Mouse (Mus musculus): ENCODE measurements at regions not wholly inside any gene's neighbourhood (a gene's known extent, or its start where the extent isn't known, plus 50 kb on each side); places are given as distances from the start of the nearest gene placed in this dataset.

DNA sequence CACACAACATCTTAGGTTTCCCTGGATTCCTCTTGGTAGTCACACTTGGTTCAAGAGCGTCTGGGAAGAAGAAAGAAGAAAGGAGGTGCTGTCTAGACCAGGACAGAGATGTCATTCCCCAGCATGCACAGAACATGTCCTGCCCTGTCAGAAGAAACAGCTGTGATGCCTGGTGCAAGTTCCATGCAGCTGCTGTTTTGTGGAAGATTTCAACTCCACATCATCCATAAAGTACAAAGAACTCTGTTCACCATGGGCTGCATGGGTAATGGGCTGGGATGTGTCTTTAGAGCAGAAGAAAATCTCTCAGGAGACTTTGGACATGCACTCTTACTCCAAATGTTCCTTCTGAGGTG lies 262.8 kb downstream of the Gm11361 start:
- no peak for DNase-seq (ENCODE audit: low spot score)

GRCm38 (mm10) chr13:28519383-28520126 lies 262.2 kb downstream of the Gm11361 start:
- DNase-seq (ENCODE audit: low spot score) = no peak

GRCm38 (mm10) chr13:28517161-28517560 lies 259.8 kb downstream of the Gm11361 start:
- no peak for DNase-seq (ENCODE audit: low spot score)

DNA sequence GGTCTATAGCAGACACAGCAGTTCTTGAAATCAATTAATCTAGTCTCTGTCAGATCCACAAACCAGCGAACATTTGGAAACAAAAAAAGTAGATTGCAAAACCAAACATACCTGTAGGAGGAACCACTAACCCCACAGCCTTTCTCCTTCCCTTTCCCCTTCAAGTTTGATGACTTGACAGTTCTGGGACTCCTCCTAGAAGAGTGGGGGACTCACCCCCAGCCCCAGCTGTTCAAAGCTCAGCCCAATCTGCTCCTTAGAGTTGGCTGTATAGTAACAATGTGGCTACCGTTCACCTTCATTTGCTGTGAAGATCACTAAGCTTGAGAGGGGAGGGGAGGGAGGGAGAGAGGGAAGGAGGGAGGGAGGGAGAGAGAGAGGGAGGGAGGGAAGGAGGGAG lies 259.3 kb downstream of the Gm11361 start:
- no peak for DNase-seq (ENCODE audit: low spot score)

DNA sequence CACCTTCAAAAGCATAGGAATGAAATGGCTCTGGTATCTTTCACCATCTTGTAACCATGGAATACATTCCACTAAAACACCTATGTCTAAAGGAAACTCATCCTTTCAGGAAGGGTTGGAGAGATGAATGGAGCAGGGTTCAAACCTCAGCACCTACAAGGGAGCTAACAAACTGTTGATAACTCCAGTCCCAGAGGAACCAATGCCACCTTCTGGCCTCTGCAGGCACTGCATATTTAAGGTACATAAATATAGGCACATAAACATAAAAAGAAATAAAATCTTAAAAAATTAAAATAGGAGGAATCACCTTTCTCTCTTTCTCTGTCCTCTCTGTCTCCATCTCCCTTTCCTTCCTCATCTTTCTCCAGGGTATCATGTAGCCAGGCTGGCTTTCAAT lies 256.9 kb downstream of the Gm11361 start:
- no peak for DNase-seq (ENCODE audit: low spot score)

DNA sequence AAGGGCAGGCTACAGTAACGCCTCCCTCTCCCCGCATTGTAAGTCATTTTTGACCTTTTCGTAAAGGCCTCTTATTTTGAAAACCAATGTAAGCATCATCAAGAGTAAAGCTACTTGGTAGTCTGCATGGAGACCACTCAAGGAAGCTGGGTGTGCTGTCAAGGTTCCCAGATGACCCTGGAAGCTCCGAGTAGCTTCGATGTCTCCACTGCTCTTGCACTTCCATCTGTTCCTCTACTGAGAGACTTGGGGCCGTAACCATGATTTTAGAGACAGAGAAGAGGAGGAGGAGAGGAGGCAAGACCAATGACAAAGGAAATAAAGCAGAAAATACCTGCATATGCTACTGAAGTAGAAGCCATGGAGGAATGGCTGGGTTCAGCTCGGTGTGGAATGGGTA lies 256.0 kb downstream of the Gm11361 start:
- no peak for DNase-seq (ENCODE audit: low spot score)

DNA sequence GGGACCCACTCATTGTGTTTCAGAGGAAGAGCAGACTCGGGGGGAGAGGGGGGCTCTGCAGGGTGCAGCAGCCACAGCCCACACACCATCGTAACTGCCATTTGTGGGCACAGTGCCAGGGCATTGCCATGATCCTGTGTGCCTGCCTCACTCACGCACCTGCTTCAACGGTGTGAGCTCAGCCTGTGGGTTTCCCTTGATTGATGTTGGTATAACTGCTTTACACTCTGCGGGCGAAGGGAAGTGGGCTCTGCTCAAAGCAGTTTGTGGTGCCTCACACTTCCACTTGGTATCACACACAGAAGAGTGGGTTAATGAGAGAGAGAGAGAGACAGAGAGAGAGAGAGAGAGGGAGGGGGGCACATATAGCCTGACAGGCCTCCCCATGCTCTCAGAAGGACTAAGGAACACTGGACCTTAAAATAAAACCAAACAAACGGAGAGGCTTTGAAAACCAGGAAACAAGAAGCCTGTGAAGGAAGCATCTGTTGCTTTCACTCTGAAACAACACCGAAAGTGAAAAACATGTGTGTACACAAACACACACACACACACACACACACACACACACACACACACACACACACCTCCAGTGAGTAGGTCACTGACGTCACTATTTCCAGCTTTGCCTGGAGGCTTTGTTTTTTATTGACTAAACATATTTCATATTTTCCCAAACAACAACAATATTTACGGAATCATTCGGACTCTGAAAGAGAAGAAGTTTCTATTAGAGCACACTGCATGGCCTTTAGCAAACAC lies 255.4 kb downstream of the Gm11361 start:
- DNase-seq (ENCODE audit: low spot score) = no peak

GRCm38 (mm10) chr13:28508184-28508583 lies 250.9 kb downstream of the Gm11361 start:
- no peak for DNase-seq (ENCODE audit: low spot score)

- DNase-seq (ENCODE audit: low spot score) = no peak
Measured at GRCm38 (mm10) chr13:28507783-28508182, 250.5 kb downstream of the Gm11361 start.

- no peak for DNase-seq (ENCODE audit: low spot score)
Measured at GRCm38 (mm10) chr13:28504340-28504739, 247.0 kb downstream of the Gm11361 start.

- DNase-seq (ENCODE audit: low spot score) = no peak
Measured at GRCm38 (mm10) chr13:28502171-28502570, 244.8 kb downstream of the Gm11361 start.

- no peak for DNase-seq (ENCODE audit: low spot score)
Measured at GRCm38 (mm10) chr13:28500697-28501096, 243.4 kb downstream of the Gm11361 start.

DNA sequence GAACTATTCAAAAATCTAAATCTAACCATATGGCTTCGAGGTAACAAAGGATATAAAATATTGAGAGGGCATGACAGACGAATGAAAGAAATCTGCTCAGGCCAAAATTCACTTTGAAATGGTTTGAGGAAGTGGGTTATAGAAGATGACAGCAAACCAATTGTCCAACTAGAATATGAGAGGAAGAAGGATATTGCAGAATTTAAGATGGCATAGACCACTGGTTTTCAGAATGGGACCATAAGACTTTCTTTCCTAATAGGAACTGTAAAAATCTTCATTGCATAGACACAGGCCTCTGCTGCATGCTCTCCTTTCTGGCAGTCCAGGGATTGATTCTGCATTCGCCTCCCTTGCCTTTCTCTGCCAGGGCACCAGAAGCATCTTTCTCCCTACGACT lies 240.2 kb downstream of the Gm11361 start:
- DNase-seq (ENCODE audit: low spot score) = no peak

- no peak for DNase-seq (ENCODE audit: low spot score)
Measured at GRCm38 (mm10) chr13:28492015-28492414, 234.7 kb downstream of the Gm11361 start.

GRCm38 (mm10) chr13:28483727-28484126 lies 226.4 kb downstream of the Gm11361 start:
- no peak for DNase-seq (ENCODE audit: low spot score)

- no peak for DNase-seq (ENCODE audit: low spot score)
Measured at GRCm38 (mm10) chr13:28481224-28481965, 224.1 kb downstream of the Gm11361 start.

DNA sequence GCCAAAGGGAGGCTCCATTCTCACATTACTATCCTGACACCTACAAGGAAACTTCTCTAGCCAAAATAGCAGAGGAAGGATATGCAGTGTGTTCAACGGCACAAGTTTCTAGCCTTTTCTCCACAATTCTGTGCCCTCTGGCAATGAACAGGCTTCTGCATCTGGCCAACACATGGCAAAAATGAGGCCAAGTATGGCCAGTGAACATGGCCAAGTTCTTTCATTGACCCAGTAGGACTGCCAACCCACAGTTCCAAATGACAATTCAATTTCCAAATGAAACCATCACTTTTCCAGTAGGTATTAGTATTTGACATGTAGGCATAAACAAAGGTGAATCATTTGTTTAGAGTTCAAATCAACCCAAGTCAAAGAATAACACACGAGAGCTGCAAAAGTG lies 208.8 kb downstream of the Gm11361 start:
- DNase-seq (ENCODE audit: low spot score) = no peak

- no peak for DNase-seq (ENCODE audit: low spot score)
Measured at GRCm38 (mm10) chr13:28465187-28465880, 208.0 kb downstream of the Gm11361 start.

GRCm38 (mm10) chr13:28461281-28461680 lies 204.0 kb downstream of the Gm11361 start:
- DNase-seq (ENCODE audit: low spot score) = no peak

GRCm38 (mm10) chr13:28457403-28457802 lies 200.1 kb downstream of the Gm11361 start:
- no peak for DNase-seq (ENCODE audit: low spot score)

- DNase-seq (ENCODE audit: low spot score) = no peak
Measured at GRCm38 (mm10) chr13:28455878-28456277, 198.6 kb downstream of the Gm11361 start.

DNA sequence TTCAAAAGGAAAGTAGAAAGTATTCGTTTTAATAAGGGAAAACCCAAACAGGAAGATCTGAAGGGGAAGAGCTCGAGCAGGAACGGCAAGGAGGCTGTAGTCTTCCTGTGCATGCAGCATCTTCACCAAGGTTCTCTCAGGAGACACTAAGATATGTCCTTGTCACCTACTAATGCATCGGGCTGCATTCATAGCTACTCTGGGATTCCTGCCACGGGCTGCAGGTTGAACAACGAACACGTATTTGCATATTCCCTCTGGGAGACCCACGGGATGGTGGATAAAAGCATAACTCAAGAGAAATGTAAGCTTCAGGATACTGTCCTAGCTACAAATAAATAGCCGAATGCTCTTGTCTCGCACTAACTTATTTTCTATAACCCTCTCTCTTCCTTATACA lies 197.7 kb downstream of the Gm11361 start:
- DNase-seq (ENCODE audit: low spot score) = no peak

Data from left cerebral cortex, adult 11 months (tissue).